8 mouse cellular contexts compared by ENCODE assay signal in genomic region chr4:106799772-106800336, GRCm38 (mm10). TPM values are rescaled to one million over a fixed set of nuclear protein-coding genes. Genes with fewer than 3 reads are reported as not detected.
DNase-seq lines count a peak whose midpoint lies in the region; ATAC-seq and TF ChIP-seq lines count a peak whose summit lies in the region.

No protein-coding gene starts in this region.

- peak overlapping the region; percentile 24 for H3K4me3 ChIP-seq in embryonic facial prominence, embryonic 13.5 days
- H3K4me3 ChIP-seq in kidney, embryonic 14.5 days (ENCODE audit: low read length): peak overlapping the region; percentile 10; the same call in 1 of the 2 replicates
- peak overlapping the region; percentile 36 for H3K4me3 ChIP-seq in limb, embryonic 13.5 days
- no peak overlapping the region for H3K4me3 ChIP-seq in midbrain, postnatal 0 days (ENCODE audit: low read depth, low read length)
- H3K4me3 ChIP-seq in stomach, embryonic 16.5 days (replicated peaks; ENCODE audit: low read length): peak overlapping the region; percentile 32

- peaks cover 29% of the 10 kb centered on the region for H3K4me1 ChIP-seq in embryonic facial prominence, embryonic 13.5 days
- peaks cover 6% of the 10 kb centered on the region; the same call in 1 of the 2 replicates for H3K4me1 ChIP-seq in kidney, embryonic 14.5 days (ENCODE audit: control insufficient read depth, insufficient read depth, low read length)
- H3K4me1 ChIP-seq in limb, embryonic 13.5 days: peaks cover 30% of the 10 kb centered on the region
- peaks cover 3% of the 10 kb centered on the region; the same call in 1 of the 2 replicates for H3K4me1 ChIP-seq in midbrain, postnatal 0 days (ENCODE audit: insufficient read depth, low read length)
- H3K4me1 ChIP-seq in stomach, embryonic 16.5 days (ENCODE audit: control insufficient read depth, insufficient read depth, low read length): peaks cover 24% of the 10 kb centered on the region

- peak; percentile 83 for TF ChIP-seq CTCF in midbrain, postnatal 0 days (IDR thresholded peaks at IDR 0.05)

- peaks cover 9% of the 10 kb centered on the region for H3K27me3 ChIP-seq in embryonic facial prominence, embryonic 13.5 days
- H3K27me3 ChIP-seq in kidney, embryonic 14.5 days (ENCODE audit: control insufficient read depth, insufficient read depth, low read length): no peaks in the 10 kb centered on the region
- peaks cover 9% of the 10 kb centered on the region; the same call in 1 of the 2 replicates for H3K27me3 ChIP-seq in limb, embryonic 13.5 days
- H3K27me3 ChIP-seq in midbrain, postnatal 0 days (ENCODE audit: insufficient read depth, low read length): no peaks in the 10 kb centered on the region
- no peaks in the 10 kb centered on the region for H3K27me3 ChIP-seq in stomach, embryonic 16.5 days (ENCODE audit: control insufficient read depth, insufficient read depth, low read length)

- WGBS in embryonic facial prominence, embryonic 13.5 days: 7% methylated on average over 15 of the region's 15 CpGs
- 5% methylated on average over 15 of the region's 15 CpGs for WGBS in kidney, embryonic 14.5 days
- WGBS in limb, embryonic 13.5 days: 4% methylated on average over 15 of the region's 15 CpGs
- 8% methylated on average over 15 of the region's 15 CpGs for WGBS in midbrain, postnatal 0 days
- 6% methylated on average over 15 of the region's 15 CpGs for WGBS in stomach, embryonic 16.5 days

- H3K27ac ChIP-seq in embryonic facial prominence, embryonic 13.5 days: peak overlapping the region; percentile 55
- H3K27ac ChIP-seq in kidney, embryonic 14.5 days (ENCODE audit: low read depth, low read length): no peak overlapping the region
- H3K27ac ChIP-seq in limb, embryonic 13.5 days: peak overlapping the region; percentile 72; the same call in 1 of the 2 replicates
- no peak overlapping the region for H3K27ac ChIP-seq in midbrain, postnatal 0 days (ENCODE audit: low read depth, low read length)
- H3K27ac ChIP-seq in stomach, embryonic 16.5 days (ENCODE audit: low read length): peak overlapping the region; percentile 57

- H3K9ac ChIP-seq in embryonic facial prominence, embryonic 13.5 days: peak overlapping the region; percentile 47
- H3K9ac ChIP-seq in kidney, embryonic 14.5 days (ENCODE audit: low read depth, low read length): no peak overlapping the region
- peak overlapping the region; percentile 36; the same call in 1 of the 2 replicates for H3K9ac ChIP-seq in limb, embryonic 13.5 days
- no peak overlapping the region for H3K9ac ChIP-seq in midbrain, postnatal 0 days (replicated peaks; ENCODE audit: low read length, poor library complexity, severe bottlenecking)
- H3K9ac ChIP-seq in stomach, embryonic 16.5 days (ENCODE audit: low read length): peak overlapping the region; percentile 58

- no peaks in the 10 kb centered on the region for H3K36me3 ChIP-seq in embryonic facial prominence, embryonic 13.5 days
- H3K36me3 ChIP-seq in kidney, embryonic 14.5 days (ENCODE audit: control insufficient read depth, insufficient read depth, low read length): no peaks in the 10 kb centered on the region
- no peaks in the 10 kb centered on the region for H3K36me3 ChIP-seq in limb, embryonic 13.5 days
- H3K36me3 ChIP-seq in midbrain, postnatal 0 days (ENCODE audit: insufficient read depth, low read length): no peaks in the 10 kb centered on the region
- H3K36me3 ChIP-seq in stomach, embryonic 16.5 days (ENCODE audit: control insufficient read depth, insufficient read depth, low read length): no peaks in the 10 kb centered on the region

- peak; percentile 33 for DNase-seq in 416B (ENCODE audit: low read depth)
- peak; percentile 77 to 83 for DNase-seq in adrenal gland, postnatal 36 days
- peak; percentile 81 to 87 for DNase-seq in heart, adult 9 months (ENCODE audit: low spot score in 2 of 2)
- DNase-seq in midbrain, postnatal 0 days (ENCODE audit: low spot score): peak; percentile 75

- ATAC-seq in embryonic facial prominence, embryonic 13.5 days (ENCODE audit: insufficient number of reproducible peaks, insufficient read depth, low FRiP score, low TSS enrichment, low read depth): peak; percentile 56
- ATAC-seq in kidney, embryonic 14.5 days (ENCODE audit: low FRiP score, low TSS enrichment): peak; percentile 80
- peak; percentile 88 for ATAC-seq in limb, embryonic 13.5 days (ENCODE audit: low FRiP score, low read depth)
- ATAC-seq in midbrain, postnatal 0 days (ENCODE audit: low FRiP score): peak; percentile 47; the same call in 1 of the 2 replicates
- peak; percentile 85 for ATAC-seq in stomach, embryonic 16.5 days (ENCODE audit: insufficient read depth, low FRiP score)

- peak overlapping the region; percentile 52 for H3K4me2 ChIP-seq in embryonic facial prominence, embryonic 13.5 days
- H3K4me2 ChIP-seq in kidney, embryonic 14.5 days (replicated peaks; ENCODE audit: low read depth, low read length): peak overlapping the region; percentile 46
- H3K4me2 ChIP-seq in limb, embryonic 13.5 days (replicated peaks): peak overlapping the region; percentile 62
- H3K4me2 ChIP-seq in midbrain, postnatal 0 days (ENCODE audit: low read depth, low read length, poor library complexity, severe bottlenecking): peak overlapping the region; percentile 22; the same call in 1 of the 2 replicates
- H3K4me2 ChIP-seq in stomach, embryonic 16.5 days (ENCODE audit: low read depth, low read length): peak overlapping the region; percentile 48

- H3K9me3 ChIP-seq in embryonic facial prominence, embryonic 13.5 days: no peaks in the 10 kb centered on the region
- H3K9me3 ChIP-seq in kidney, embryonic 14.5 days (ENCODE audit: control insufficient read depth, low read length): no peaks in the 10 kb centered on the region
- no peaks in the 10 kb centered on the region; the same call in 1 of the 2 replicates for H3K9me3 ChIP-seq in limb, embryonic 13.5 days
- no peaks in the 10 kb centered on the region for H3K9me3 ChIP-seq in midbrain, postnatal 0 days (ENCODE audit: low read length)
- no peaks in the 10 kb centered on the region for H3K9me3 ChIP-seq in stomach, embryonic 16.5 days (replicated peaks; ENCODE audit: control insufficient read depth, low read length)

RNA-seq across cellular contexts. Expression of gene Acot11, which starts 4.9 kb away (rescaled TPM):
- total RNA-seq in adrenal gland, postnatal 36 days (2021): 10 to 100 TPM; 49.5 to 60.7 TPM
- polyA plus RNA-seq in embryonic facial prominence, embryonic 13.5 days (2015; fragmentation: Nextera tagmentation; extraction: Ambion mirVana): 2.1 and 3.0 TPM in 2 replicates
- polyA plus RNA-seq in kidney, embryonic 14.5 days (2014; fragmentation: Nextera tagmentation; extraction: Ambion mirVana): 1.4 and 2.2 TPM in 2 replicates
- 5.1 and 5.5 TPM in 2 replicates for polyA plus RNA-seq in limb, embryonic 13.5 days (2015; fragmentation: Nextera tagmentation; extraction: Ambion mirVana)
- total RNA-seq in midbrain, postnatal 0 days (2014; rRNA removed): 4.0 and 7.0 TPM in 2 replicates
- 1.8 and 2.1 TPM in 2 replicates for polyA plus RNA-seq in midbrain, postnatal 0 days (2015; fragmentation: Nextera tagmentation; extraction: Ambion mirVana)
- 7.9 and 10.5 TPM in 2 replicates for polyA plus RNA-seq in stomach, embryonic 16.5 days (2015; fragmentation: Nextera tagmentation; extraction: Ambion mirVana)

Comparison
In these comparisons a context has a peak if more than half of its experiments do, and no peak if none do; other contexts are left out.
1. DNase-seq: peak in every context shown above with its lines; median percentile 84 in heart, adult 9 months; 80 in adrenal gland, postnatal 36 days; 75 in midbrain, postnatal 0 days; 33 in 416B.
2. H3K27ac ChIP-seq: peak in embryonic facial prominence, embryonic 13.5 days (single experiment), limb, embryonic 13.5 days (single experiment) and stomach, embryonic 16.5 days (single experiment); none in kidney, embryonic 14.5 days (single experiment) and midbrain, postnatal 0 days (single experiment).
3. H3K9ac ChIP-seq: peak in embryonic facial prominence, embryonic 13.5 days (single experiment), limb, embryonic 13.5 days (single experiment) and stomach, embryonic 16.5 days (single experiment); none in kidney, embryonic 14.5 days (single experiment) and midbrain, postnatal 0 days (single experiment).
4. Peak in every context shown above with its lines, with median percentiles within 50 percentile points of each other: ATAC-seq and H3K4me2 ChIP-seq.